Mouse (Mus musculus): ENCODE data around the gene Fam217b. TPM values are rescaled to one million over a fixed set of nuclear protein-coding genes. Genes with fewer than 3 reads are reported as not detected.

Gene Fam217b
- total RNA-seq (2021), result 10 to 100 TPM; 50.4 to 52.3 TPM
- long read RNA-seq, full-length matches to known transcripts, result 8 of 16 reads
- long read RNA-seq, partial matches to known transcripts, result 1 of 16 reads
- long read RNA-seq, other reads (novel, unspliced or antisense), result 7 of 16 reads

DNA sequence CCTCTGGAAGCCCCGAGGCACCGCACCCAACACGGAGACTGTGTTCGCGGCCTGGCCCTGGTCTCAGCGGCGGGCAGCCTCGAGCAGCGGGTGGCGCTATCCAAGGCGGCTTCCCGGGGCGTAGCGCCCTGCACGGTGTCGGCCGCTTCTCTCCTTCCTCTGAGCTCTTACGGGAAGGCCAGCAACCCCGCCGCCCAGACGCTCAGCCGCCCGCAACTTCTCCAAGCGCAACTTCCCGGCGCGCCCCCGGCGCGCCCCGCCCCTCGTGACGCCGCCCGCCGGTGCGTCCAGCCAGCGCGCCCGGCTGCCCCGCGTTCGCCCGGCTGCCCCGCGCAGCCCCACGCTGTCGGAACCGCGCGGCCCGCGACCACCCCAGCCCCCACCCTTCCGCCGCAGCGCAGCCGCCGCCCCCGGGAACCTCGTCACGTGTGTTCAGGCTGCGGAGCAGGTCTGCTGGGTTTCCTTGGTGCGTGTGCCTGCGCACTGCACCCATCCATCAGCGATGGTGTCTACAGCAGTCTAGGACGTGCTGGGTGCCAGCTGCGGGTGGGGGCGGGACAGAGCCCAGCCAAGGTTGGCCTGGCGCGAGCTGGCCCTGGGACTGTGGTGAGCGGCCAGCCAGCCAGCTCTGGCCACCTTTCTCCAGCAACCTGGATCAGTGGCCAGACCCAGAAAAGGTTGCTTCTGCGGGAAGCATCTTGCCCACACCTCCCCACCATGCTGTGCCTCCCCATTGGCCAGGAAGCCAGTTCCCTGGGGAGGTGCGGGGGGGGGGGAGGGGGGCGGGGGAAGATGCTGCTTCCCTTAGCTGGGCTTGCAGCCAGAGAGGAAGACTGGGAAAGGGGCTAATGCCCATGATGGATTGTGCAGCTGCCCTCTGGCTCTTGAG, at the start of gene Fam217b, which contains the start of gene Ppp1r3d:
Gene Fam217b (plus strand): TSS at position 264 of the 889 bp plus-strand sequence.
Gene Ppp1r3d (minus strand): TSS at position 212 of the 889 bp plus-strand sequence.
- DNase-seq (ENCODE audit: low spot score in 2 of 2), result peak in 1 of 2 experiments; percentile 75

DNA sequence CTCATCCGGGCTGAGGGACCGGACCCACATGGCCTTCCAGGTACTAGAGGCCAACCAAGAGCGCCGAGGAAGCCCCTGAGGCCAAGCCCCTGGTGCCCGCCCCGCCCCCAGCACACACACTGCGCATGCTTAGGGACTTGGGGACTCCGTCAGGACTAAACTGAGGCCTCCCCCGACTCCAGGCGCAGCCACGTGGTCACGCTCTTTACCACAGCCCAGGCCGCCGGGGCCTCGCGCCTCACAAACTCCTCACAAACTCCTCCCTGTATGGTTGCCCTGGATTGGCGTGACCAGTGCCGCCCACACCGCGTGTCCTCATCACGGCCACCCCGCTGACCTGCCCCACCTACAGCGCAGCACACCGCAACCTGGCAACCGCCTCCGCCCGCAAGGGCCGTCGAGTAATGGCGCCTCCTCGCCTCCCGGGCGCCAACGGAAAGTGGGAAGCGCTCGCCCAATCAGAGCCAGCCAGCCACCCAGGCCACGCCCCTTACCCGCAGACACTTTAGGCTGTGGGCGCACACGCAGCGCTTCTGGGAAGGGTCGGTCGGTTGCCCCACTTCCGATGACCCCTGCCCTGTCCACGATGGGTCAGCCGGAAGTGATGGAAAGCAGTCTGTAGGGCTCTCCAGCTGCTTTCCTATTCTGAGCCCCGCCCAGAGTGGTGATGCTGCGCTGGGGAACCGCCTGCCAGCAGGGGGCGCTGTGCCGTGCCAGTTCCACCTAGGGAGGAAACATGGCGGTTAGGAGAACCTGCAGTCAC, 7.1 kb upstream of the Fam217b start, which contains the start of gene Sycp2:
Gene Sycp2 (minus strand): TSS at position 633 of the 763 bp plus-strand sequence.
- no peak for DNase-seq (ENCODE audit: low spot score in 2 of 2)

DNA sequence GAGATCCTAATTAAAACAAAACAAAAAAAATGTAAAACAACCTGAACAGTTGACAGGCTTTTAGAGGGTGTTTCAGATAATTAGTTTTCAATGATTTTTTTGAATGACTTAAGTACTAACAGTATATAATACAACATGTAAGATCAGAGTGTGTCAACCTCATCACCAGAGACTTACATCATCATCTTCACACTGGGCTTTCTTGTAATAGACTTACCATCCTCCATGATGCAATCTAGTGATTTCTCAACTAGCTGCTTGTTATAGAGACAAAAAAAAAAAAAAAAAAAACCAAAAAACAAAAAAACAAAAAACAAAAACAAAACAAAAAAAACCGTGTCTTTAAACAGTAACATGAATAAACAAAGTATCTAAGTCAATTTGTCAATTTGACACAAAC, 5.3 kb upstream of the Fam217b start:
- DNase-seq (ENCODE audit: low spot score in 2 of 2), result no peak

DNA sequence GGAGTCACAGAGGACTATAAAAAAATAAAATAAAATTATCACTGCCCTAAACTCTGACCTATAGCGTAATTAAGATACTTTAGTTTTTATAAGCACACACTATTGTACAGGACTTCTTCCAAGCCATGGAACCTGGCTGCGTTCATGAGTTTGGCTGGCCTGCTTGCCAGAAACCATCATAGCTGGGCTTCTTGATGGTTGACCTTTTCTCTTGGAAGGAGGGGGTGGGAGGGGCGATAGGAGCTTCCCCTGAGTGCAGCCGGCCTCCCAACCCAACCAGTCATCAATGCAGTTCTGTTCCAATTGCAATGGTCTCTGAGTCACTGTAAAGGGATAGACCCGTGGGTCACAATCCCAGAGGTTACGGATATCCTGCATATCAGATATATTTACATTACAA, 4.0 kb upstream of the Fam217b start:
- DNase-seq (ENCODE audit: low spot score in 2 of 2), result no peak

DNA sequence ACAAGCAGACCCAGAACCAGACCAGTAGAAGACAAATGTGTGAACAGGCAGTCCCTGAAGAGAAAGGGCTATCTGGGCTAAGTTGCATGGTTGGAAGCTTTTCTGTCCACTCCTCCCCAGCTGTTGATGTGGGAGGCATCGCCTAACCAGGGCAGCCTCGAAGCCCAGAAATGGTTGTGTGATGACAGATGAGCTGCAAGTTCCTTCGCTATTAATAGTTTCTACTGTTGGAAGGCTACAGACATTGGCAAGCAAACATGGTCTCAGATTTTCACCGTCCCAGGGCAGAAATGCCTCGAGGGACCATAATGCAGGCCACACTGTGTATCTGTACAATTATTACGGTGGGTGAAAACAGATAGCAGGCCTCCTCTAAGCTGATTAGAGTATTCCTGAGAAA, 1.7 kb upstream of the Fam217b start:
- DNase-seq (ENCODE audit: low spot score in 2 of 2), result no peak

DNA sequence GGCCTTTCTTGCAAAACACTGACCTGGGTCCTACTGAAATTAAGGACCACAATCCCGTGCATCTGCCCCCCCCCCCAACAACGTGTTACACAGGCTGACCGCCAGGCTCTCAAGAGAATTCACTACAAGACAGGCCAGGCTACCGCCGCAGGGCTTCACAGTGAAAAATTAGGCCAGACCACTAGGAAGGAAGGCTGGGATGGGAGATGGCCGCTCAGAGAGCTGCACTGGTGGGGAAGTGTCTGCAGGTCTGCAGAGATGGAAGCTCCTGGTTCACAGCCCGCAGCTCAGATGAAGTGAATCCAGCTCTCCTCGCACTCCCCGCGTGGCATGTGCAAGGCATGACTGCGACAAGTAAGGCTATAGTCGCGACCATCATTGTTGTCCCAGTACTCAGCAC, 1.2 kb upstream of the Fam217b start:
- DNase-seq (ENCODE audit: low spot score in 2 of 2), result peak in 1 of 2 experiments; percentile 39

DNA sequence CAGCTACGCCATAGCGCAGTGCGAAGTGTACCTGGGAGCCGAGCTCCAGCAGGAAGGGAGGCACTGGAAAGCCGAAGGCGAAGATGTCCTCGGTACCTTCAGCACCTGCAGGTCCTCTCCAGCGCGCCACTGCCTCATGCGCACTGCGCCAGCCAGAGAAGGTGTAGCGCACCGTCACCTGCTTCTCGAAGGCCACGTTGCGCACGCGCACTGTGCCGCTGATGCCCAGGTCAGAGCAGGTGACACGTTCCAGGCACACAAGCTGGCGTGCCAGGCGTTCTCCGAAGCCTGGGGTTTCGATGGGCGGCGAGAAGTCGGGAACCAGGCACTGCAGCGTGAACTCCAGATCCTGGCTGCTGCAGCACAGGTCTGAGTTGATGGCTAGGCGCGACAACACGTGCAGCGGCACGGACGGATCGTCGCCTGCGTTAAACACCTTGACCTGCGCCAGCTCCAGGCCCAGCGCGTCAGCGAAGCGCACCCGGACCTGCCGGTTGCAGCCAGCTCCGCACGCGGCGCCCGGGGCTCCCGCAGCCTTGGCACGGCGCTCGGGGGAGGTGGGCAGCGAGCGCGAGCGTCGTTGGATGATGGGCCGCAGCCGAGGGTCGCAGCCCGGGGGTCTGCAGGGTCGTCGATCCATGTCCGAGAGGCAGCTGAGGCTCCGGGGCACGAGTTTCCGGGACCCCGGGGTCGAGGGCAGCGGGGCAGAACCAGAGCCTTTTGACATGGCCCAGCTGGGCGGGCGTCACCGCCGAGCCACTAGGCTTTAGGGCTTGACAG, 653 bp upstream of the Fam217b start:
- DNase-seq (ENCODE audit: low spot score in 2 of 2), result peak in 1 of 2 experiments; percentile 48

DNA sequence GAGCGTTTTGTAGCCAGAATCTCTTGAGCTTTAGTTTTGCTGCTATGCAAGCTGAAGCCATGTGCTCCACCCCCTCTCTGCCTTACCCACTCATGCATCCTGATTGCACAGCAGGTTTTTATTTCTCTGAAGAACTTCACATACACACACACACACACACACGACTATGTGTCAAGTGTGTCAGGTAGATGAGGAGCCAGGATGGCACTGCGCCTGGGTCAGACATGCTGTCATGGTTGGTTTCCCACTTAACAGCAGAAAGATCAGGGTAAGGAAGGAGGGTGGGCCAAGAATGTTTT, 775 bp downstream of the Fam217b start:
- no peak for DNase-seq (ENCODE audit: low spot score in 2 of 2)

DNA sequence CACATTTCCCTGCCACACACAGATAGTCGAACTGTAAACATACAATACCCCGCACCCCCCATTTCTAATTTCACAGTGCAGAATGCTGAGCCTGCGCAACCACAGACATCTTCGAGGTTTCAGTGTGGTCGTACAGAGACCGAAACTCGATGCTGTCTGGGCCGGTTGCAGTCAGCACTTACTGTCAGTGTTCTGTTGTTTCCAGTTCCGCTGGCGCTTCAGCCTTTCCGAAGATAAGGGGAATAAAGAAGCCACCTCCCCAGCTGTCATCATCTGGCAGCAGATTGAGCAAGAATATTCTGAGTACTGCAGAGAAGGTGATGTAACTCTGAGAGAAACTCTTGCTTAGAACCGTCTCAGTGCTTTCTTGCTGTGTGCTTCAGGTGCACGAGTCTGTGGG, 2.1 kb downstream of the Fam217b start:
- no peak for DNase-seq (ENCODE audit: low spot score in 2 of 2)

DNA sequence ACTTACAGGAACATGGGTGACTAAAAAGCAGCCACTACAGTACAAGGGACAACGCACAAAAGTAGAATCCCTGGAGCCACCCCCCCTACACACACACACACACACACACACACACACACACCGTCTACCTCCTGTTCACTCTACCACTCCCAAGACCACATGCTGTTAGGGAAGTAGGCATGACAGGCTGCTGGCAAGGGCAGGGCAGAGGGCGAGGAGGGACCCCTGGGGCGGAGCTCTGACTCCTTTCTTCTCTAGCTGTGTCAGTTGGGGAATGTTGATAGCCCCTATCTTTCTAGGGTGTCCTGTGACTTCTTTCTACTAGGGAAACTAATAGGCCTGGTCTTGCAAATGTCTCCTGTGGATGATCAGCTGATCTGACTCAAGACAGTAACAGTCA, 2.6 kb downstream of the Fam217b start:
- no peak for DNase-seq (ENCODE audit: low spot score in 2 of 2)

DNA sequence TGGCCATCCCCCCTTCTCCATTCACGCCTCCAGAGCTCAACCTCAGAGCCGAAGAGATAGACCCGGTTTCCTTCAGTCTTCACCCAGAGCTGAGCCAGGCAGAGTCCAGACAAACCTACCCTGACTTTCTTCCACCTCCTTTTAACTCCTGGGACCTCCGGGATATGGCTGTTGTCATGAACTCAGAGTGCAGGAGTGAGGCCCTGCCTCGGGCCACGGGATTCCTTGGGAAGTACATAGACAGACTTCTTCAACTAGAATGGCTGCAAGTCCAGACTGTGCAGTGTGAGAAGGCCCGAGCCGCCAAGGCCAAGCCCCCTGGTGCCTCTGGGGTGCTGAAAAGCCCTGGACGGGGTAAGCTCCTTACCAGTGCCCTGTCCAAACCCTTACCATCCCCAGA, 6.3 kb downstream of the Fam217b start:
- DNase-seq (ENCODE audit: low spot score in 2 of 2), result no peak

DNA sequence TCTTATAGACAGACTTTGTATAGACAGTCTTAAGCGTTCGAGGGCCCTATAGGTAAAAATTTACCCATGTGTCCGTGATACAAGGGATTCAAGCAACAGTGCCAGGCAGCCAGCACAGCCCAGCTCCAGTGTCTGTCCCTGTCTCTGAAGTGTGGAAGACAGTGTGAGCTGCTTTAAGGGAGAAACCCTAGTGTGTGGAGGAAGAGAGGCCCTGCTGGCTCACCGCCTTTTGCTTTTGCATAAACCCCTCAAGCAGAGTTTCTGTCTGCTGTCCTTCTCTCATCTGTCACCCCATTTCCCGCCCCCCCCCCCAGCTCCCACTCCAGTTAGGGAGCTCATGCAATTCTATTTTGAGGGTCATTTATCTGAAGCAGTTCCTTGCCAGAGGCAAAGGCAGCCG, 7.3 kb downstream of the Fam217b start:
- no peak for DNase-seq (ENCODE audit: low spot score in 2 of 2)

DNA sequence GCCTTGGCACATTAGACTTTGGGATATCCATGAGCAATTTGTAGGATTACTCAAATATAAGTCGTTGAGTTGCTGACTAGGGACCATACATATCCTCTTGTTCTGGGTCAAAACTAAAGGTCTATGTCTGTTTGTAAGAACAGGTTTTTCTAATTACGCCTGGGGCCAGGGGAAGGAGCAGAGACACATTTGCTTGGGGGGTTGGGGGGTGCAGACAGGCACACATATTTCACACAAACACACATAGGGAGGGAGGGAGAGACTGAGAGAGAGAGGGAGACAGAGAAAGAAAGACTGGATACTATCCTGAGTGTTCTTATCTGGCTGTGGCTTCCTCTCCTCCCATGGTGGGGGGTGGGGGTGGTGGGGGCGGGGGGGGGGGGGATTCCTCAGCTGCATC, 7.9 kb downstream of the Fam217b start:
- DNase-seq (ENCODE audit: low spot score in 2 of 2), result no peak

DNA sequence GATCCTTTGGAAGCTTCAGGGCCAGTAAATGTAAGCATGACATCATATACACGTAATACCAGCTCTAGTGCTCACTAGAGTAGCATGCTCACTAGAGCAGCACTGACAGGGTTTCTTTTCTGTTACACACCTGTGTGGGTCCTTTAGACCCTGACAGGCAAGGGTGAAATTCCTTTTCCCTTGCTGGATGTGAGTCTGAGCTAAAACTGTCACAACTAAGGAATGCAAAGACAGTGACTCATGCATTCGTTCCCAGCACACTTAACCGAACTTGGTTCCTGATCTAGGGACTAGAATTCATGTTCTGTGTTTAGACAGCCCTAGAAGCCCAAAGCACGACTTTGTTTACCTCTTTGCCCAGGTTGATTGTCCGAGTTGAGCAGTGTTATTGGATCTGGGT, 8.9 kb downstream of the Fam217b start:
- no peak for DNase-seq (ENCODE audit: low spot score in 2 of 2)

DNA sequence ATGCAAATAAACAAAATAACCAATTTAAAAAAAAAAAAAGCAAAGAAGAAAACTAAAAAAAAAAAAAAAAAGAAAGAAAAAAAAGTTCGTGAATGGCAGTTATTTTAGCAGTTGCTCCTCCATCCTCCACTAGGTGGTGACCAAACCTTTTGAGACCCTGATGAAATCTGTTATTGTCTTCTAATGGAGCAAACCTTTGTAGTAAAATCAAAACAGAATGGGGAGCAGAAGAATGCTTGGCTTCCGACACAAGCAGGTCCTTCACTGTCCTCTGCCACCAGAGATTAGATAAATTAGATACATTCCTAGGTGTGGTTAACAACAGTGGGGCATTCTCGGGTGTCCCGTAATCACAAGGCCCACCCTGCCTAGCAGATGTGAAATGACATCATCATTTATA, 11.9 kb downstream of the Fam217b start:
- peak in 1 of 2 experiments; percentile 49 for DNase-seq (ENCODE audit: low spot score in 2 of 2)

DNA sequence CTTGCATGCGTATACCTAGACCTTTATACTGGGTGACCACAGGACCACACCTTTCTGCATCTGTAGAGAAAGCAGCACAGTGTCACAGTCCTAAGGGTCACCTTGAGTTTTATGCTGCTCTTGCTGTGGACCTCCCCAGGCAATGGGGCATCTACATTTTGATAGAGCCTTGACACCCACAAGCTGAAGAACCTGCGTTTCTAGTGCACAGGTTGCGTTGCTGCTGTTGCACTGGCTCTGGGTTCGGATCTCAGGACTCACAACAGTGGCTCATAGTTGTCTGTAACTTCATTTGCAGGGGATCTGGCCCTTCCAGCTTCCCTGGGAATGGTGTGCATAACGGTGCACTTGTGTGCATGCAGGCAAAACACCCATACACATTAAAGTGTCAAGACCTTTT, 12.9 kb downstream of the Fam217b start:
- no peak for DNase-seq (ENCODE audit: low spot score in 2 of 2)

DNA sequence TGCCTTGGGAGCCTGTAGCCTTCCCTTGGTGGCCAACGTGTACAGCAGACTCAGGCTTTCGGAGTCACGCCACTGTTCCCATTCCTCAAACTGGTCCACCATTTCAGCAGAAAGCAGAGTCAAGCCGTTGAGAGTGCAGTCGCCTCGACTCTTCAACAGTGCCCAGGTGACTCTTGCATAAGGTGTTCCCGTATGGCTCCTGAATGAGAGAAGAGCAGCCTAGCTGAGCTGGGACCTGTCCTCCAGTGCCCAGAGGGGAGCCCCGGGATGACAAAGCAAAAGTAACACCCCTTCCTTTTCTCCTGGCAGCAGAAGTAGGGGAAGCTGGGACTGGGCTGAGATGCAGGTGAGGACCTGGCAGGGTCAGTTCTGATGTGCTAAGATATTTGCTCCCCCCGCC, 13.9 kb downstream of the Fam217b start:
- no peak for DNase-seq (ENCODE audit: low spot score in 2 of 2)

DNA sequence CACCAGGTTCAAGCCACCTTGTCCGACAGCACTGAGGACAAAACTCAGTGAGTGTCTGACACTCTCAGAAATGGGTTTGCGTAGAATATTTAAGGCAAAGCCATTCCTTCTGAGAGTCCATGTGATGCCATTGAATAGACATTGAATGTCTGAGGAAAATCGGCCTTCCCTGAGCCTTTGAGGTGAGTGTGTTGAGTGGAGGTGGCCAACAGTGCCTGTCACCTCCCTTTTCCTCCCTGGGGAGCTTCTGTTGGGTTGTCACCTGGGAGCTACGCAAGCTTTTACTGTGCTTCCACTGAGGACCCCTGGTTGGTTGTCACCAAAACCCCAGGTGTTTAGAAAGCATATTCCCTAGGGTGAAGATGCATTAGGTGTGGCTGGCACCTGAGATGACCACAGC, 14.4 kb downstream of the Fam217b start:
- no peak for DNase-seq (ENCODE audit: low spot score in 2 of 2)

DNA sequence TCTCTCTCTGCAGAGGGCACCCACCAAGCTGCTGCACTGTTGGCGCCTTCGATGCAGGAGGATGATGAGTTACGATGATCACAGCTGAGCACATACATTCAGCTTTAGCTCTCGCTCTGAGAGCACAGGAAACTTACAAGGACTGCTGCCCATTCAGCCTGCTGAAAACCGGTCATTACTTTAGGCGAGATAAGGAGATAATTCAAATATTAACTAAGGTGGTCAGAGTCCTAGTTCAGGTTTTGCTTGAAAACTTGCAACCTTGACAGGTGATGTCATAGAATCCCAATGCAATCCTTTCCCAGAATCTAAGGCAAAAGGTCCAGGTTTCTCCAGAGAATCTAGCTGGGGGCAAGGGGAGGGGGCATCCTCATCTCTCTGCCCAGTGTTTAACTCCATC, 15.1 kb downstream of the Fam217b start:
- DNase-seq (ENCODE audit: low spot score in 2 of 2), result no peak

DNA sequence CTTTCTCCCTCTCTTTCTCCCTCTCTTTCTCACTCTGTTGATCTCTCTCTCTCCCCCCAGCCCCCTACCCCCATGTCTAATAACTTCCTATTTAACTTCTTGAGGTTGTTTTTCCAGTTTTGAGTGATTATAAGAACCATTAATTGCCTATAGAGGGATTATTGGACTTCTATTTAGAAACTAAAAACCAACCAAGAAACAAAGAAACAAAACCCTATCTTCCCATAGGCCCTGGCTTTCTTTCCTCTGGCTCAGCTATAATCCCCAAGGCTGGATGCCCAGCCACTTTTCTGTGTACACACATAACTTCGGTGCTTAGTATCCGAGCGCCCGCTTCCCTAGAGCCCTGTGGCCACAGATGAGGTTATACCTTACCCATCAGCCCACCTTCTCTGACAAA, 15.9 kb downstream of the Fam217b start, which contains the start of gene Cdh26:
Gene Cdh26 (plus strand): TSS at position 301 of the 400 bp plus-strand sequence.
- no peak for DNase-seq (ENCODE audit: low spot score in 2 of 2)

DNA sequence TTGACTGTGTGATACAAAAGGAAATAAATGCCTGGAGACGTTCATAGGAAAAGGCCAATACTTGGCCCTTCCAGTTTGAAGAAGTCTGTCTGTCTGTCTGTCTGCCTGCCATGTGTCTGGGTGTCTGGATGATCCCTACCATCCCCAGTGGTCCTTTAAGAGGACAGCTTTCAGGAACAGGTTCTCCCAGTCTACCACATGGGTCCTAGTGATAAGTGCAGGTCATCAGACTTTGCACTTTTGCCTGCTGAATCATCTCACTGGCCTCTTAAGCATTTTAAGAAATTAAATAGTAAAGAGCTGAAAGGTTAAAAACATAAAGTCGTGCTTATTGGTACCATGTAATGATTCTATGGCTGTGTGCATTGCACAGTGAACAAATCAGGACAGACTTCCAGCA, 19.2 kb downstream of the Fam217b start:
- no peak for DNase-seq (ENCODE audit: low spot score in 2 of 2)
